Mouse (Mus musculus) bone marrow, adult 2 months (tissue): ENCODE data around the gene Rft1.

Experiments used
- CTCF ChIP-seq: fragments of 200-500 bp; IDR thresholded peaks from 2 replicates; pipeline ENCODE4 v1.5.1; 2011; ENCODE audit warnings: low read length, control low read depth; ENCODE audit not compliant: control insufficient read depth, insufficient read depth
- POLR2A ChIP-seq: fragments of 200-500 bp; IDR thresholded peaks from 2 replicates; pipeline ENCODE4 v1.6.1; 2011; ENCODE audit warnings: low read depth, mild to moderate bottlenecking, control low read depth, low read length, borderline replicate concordance; ENCODE audit not compliant: control insufficient read depth

- TF ChIP-seq POLR2A (no peak), CTCF (no peak)
These were observed 5.7 kb upstream of the Rft1 start for GRCm38 (mm10) chr14:30648478-30648877.
